Mouse (Mus musculus): ENCODE data around the gene Zc3h10.

DNA sequence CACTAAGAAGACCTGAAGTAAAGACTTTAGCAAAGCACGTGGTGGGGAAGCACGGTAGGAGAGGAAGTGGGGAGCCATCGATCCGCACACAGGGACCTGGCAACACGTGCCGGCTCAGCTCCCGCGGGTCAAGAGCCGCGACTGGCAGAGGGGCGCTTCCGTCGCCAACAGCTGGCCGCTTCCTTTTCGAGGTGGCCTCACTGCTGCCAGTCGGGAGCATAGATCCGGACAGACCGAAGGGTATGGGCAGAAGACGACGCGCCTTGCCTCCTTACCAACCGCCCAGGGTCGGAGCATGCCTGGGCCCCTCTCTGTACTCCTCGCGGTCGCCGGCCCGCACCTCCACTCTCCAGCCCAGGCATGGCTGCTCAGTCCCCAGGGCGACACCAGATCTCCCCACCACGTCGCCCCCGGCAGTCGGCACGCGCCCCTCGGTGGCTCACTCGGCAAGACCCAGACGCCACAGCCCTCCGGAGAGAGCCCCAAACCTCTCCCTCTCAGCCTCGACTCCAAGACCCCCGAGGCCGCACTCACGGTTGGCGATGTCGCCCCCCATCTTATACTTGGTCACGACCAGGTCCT lies 17.7 kb upstream of the Zc3h10 start:
- TF ChIP-seq CTCF (IDR thresholded peaks at IDR 0.05; ENCODE audit: low read depth), result no peak
- no peak for TF ChIP-seq EP300 (IDR thresholded peaks at IDR 0.05; ENCODE audit: low read depth)
